Mouse (Mus musculus) gastrocnemius, adult 8-10 months (tissue): Measurements from ENCODE around the gene Synj2bp. TPM values are rescaled to one million over a fixed set of nuclear protein-coding genes. Genes with fewer than 3 reads are reported as not detected.
"Not testable (repeated sequence)": the region's sequence is repeated elsewhere in the genome, so short reads cannot be mapped to it uniquely, and the experiment has no call there.

Experiments used
- DNase-seq, 2 experiments: peaks; one replicate each; pipeline ENCODE4 v3.0.0; 2022; ENCODE audit warnings: low spot score in 2 of 2
- total RNA-seq, 4 experiments: library from RNA; stranded (reverse); gene quantifications; 2 replicates each; pipeline ENCODE4 v1.2.4; 2022

Gene Synj2bp
- 10 to 100 TPM; 38.4 to 48.6 (median 42.5) TPM for total RNA-seq

DNA sequence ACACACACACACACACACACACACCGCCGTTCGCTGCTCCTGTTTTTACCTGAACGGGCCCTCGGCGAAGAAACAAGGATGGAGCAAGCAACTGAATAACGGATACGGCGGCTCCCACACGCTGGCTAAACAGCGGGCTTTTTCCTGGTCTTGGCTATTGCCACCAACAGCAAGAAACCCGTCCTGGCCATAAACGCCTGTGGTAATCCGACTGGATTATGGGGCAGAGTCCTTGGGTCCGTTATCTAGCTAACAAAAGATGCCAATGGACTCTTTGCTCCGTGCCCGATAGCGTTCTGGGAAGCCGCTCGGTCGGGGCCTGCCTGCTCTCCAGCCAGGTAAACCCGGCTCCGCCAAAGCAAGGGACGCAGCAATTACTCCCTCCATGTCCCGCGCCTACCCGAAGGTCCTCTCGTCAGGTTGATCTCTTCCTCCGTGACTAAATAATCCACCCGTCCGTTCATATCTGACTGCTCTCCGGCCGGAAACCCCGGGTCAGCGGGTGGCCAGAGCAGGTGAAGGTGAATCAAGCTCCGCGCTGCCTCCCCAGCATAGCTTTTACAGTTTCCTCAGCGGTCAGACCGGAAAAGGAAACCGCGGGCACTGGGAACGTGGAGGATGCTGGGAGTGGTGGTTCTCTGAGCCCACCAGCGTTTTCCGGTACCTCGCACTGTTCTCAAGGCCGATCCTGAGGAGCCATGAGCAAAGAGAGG lies at the start of gene Synj2bp, which contains the start of gene Gm20498:
Synj2bp (minus strand) TSS at position 596 of the 713 bp plus-strand sequence.
Gm20498 (minus strand) TSS at position 590 of the 713 bp plus-strand sequence.
- DNase-seq = peak; percentile 41 to 59

DNA sequence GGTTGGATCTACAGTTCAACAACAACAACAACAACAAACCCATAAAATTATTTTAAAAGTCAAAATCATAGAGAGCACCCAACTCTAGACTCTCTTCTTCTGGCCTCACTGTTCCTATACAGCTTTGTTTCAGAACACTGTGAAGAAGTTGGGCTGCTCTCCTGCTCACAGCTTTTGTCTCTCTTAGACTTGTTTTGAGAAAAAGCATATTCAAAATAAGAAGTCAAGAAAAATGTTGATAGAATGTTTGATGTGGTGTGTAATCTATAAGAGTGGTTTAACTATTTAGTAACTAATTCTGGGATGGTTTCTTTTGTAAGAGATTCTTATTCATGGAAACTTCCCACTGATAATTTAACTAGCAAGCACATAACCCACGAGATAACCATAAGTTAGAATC lies 35.7 kb upstream of the Synj2bp start, which contains the start of gene Adam21:
Adam21 (minus strand) TSS at position 101 of the 400 bp plus-strand sequence.
- DNase-seq = no peak

- no peak for DNase-seq
Measured at GRCm38 (mm10) chr12:81567931-81568330, 35.2 kb upstream of the Synj2bp start.

GRCm38 (mm10) chr12:81564173-81564572 lies 31.5 kb upstream of the Synj2bp start:
- DNase-seq = no peak

DNA sequence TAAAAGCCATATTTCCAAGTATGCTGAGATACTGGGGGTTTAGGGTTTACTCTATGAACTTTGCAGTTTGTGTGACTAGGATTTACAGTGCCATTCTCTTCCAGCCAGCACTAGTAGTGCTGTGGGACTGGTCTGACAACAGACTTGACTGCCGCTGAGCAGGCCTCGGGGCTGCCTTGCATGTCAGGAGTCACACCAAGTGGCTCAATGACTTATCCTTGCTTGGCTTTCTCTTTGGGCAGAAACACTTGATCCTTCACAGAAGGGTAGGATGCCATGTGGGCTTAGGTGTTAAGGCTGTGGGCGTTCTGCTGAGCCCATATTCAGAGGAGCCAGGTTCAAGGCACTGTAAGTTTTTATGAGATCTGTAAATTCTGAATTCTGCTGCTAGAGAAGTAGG lies 16.6 kb upstream of the Synj2bp start:
- DNase-seq = no peak

GRCm38 (mm10) chr12:81547163-81547562 lies 14.5 kb upstream of the Synj2bp start:
- no peak for DNase-seq

DNA sequence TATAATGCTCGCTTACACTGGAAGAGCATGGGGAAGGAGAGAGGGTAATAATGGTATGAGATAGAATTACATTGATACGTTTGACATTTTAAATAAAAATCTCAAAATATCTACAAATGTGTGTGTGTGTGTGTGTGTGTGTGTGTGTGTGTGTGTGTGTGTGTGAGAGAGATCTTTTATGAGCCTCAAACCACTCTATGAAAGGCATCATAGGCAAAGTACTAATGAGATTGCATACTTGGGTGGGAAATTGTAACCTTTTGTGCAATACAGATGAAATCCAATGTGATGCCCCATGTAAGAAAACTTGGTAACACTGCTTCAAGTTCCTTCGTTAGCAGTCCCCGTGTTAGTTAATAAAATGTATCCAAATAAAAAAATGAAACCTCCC lies 313 bp upstream of the Synj2bp start:
- DNase-seq = no peak

DNA sequence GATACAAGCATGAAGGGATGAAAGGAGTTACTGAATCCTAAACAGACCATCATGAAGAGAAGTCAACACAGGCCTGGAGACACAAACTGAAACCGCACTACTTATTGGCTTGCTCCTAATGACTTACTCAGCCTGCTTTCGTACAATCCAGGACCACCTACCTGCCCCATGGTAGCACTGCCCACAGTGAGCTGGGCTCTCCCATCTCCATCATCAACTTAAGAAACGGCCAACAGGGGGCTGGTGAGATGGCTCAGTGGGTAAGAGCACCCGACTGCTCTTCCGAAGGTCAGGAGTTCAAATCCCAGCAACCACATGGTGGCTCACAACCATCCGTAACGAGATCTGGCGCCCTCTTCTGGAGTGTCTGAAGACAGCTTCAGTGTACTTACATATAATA lies 2.1 kb downstream of the Synj2bp start:
- not testable (repeated sequence) for DNase-seq

DNA sequence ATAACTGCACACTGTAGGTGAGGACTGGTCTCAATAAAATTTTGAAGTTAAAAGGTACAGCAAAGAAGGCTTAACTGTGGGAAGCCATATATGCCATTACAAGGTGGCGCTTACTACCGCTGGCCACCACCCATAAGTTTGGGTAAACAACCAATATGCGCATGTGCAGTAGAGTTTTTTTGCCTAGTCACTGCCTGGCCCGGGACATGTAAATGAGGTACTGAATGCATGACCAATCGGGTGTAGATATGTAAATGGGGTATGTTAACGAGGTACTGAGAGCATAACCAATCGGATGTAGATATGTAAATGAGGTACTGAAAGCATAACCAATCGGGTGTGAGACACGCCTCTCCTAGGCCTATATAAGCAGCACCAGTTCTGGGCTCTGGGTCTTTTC lies 35.8 kb downstream of the Synj2bp start:
- DNase-seq = not testable (repeated sequence)

DNA sequence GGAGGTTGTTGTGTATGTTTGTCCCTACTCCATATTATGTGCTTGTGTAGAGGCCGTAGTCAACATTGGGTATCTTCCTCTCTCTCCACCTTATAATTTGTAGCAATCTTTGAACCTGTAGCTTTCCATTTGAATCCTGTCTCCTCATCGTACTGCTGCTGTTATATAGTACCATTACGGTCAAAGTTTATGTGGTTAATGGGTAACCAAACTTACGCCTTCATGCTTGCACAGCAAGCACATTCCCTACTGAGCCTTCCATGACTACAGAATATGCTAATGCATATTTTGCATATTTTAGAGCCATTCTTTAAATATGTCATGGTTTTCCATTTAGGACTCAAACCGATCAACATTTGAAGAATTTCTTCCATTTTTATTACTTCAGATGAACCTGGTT lies 42.2 kb downstream of the Synj2bp start:
- no peak for DNase-seq

DNA sequence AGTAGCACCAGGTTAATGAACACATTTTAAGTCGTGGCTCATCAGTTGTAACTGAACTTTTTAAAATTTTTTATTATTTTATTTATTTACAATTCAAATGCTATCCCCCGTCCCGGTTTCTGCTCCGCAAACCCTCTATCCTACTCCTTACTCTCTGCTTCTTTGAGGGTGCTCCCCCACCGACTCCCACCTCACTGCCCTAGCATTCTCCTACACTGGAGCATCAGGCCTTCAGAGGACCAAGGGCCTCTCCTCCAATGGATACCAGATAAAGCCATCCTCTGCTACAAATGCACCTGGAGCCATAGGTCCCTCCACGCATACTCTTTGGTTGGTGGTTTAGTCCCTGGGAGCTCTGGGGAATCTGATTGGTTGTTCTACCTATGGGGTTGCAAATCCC lies 47.4 kb downstream of the Synj2bp start:
- DNase-seq = no peak

DNA sequence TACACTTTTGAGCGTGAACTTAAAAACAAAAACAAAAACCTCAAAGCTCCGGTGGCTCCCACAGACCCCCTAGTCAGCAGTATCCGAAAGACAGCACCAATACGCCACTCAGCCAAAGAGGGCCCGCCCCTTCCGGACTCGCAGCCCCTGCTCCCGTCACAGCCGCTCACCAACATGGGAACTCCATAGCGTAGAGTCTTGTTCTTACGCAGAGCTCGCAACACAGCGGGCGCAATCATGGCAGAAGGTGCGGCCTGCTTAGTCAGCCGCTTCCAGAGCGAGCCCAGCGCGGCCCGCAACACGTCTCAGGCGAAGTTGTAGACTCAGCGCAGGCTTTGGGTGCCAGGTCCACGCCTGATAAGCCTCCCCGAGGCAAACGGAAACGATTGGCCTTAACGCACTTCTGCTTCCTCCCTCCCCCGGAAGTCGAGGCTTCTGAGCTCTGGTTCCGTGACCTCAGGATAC lies 48.0 kb downstream of the Synj2bp start, which contains the start of gene Cox16:
Cox16 (minus strand) TSS at position 401 of the 465 bp plus-strand sequence.
- DNase-seq = peak; percentile 81

DNA sequence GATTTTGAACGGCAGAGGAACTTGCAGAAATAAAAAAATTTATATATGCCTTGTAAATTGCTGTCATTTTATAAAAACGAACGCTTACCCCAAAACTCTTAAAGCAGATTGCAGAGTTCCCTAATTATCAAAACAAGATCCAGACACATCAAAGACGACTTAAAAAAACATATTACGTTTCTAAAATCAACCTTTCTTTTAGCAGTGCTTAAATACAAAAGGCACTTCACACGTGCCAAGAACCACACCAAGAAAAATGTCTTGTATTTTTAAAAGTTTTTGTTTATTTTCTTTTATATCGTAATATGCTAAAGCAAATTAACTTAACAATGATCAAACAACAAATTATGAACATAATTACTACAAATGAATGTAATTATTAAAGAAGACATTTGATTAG lies 48.5 kb downstream of the Synj2bp start:
- no peak for DNase-seq

GRCm38 (mm10) chr12:81483656-81484055 lies 49.1 kb downstream of the Synj2bp start:
- DNase-seq = no peak

GRCm38 (mm10) chr12:81459051-81459450 lies 73.7 kb downstream of the Synj2bp start:
- not testable (repeated sequence) for DNase-seq

Other genes starting within 250 kb of the Synj2bp start
- gene Slc8a3, start 199.7 kb downstream of the Synj2bp start, total RNA-seq = 10 to 100 TPM; 35.3 to 52.3 (median 45.8) TPM
- under 1 TPM; 0.43 to 0.92 (median 0.59) TPM for gene Gm4787, start 153.4 kb downstream of the Synj2bp start, total RNA-seq
- 1 to 10 TPM in 2 of 4 experiments, under 1 TPM in 2; 0.58 to 1.1 (median 0.97) TPM for gene Adam4, start 111.0 kb downstream of the Synj2bp start, total RNA-seq
- gene Cox16, start 47.8 kb downstream of the Synj2bp start, total RNA-seq = 10 to 100 TPM; 88.2 to 98.9 (median 94.0) TPM
- 10 to 100 TPM; 40.4 to 48.1 (median 43.4) TPM for gene Gm20498, start within 50 bp of the Synj2bp start, total RNA-seq
- under 1 TPM in 1 of 4 experiments, not detected in 3; 0.10 TPM for gene Adam21, start 35.6 kb upstream of the Synj2bp start, total RNA-seq
- gene Med6, start 62.1 kb upstream of the Synj2bp start, total RNA-seq = 10 to 100 TPM in 3 of 4 experiments, 1 to 10 TPM in 1; 9.6 to 14.5 (median 13.0) TPM
- 1 to 10 TPM; 4.3 to 6.0 (median 5.2) TPM for gene Ttc9, start 98.3 kb upstream of the Synj2bp start, total RNA-seq
- gene Map3k9, start 248.3 kb upstream of the Synj2bp start, total RNA-seq = under 1 TPM; 0.07 to 0.22 (median 0.12) TPM